Mouse (Mus musculus) spleen, postnatal 14 days (tissue): ENCODE data around the gene Pip4k2c.

Experiments used
- DNase-seq, 2 experiments: peaks; one replicate each; pipeline ENCODE4 v3.0.0; 2021 to 2022; ENCODE audit warnings: low spot score in 2 of 2

Gene Pip4k2c

DNA sequence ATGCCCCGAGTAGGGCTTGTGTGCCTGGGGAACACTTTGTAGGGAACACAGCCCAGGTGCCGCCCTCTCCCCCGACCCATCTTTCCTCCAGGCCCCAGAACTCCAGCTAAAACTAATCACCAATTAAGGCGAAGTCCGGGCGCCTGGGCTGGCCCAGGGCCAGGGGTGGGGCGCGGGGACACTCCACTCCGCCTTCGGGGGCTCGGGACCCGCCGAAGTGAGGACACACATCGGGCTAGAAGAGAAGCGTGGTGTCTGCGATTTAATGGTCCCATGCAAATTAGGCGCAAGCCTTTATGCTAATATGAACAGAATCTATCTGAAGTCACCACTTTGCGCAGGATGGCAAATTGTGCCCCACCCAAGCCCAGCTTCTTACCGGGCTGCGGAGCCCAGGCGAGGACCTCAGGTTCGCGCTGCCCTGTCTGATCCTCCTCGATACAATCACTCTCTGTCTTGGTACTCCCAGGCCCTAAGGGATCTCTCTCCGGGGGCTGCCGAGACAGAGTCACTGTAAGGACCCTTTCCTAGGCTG, 22.2 kb downstream of the Pip4k2c start:
- no peak for DNase-seq

DNA sequence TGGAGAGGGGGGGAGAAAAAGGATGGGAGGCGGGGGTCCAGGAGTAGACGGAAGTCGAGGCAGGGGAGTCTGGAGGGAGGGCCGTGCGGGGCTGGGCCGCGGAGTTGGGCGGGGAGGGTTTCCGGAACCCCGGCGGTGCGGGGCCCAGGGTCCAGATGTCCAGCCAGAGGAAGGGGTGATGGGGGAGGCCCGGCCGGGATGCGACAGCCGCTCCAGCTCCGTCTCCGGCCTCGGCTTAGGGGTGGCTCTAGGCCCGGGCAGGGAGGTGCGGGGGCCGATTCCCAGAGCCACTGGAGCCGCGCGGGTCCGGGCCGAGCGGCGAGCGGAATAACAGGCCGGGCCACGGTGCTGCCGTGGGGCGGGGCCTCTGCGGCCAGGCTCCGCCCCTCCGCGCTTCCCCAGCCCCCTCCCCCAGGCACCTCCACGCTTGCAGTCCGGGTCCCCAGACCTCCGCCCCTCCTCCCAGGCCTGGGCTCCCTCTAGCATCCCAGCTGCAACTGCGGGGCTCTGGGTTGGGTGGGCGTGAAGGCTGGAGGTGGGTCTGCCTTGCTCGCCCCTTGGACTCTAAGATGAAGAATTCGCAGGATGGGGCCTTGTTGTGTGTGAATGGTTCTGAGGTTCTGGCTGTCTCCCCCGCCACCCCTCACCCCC, 22.8 kb downstream of the Pip4k2c start:
- no peak for DNase-seq

DNA sequence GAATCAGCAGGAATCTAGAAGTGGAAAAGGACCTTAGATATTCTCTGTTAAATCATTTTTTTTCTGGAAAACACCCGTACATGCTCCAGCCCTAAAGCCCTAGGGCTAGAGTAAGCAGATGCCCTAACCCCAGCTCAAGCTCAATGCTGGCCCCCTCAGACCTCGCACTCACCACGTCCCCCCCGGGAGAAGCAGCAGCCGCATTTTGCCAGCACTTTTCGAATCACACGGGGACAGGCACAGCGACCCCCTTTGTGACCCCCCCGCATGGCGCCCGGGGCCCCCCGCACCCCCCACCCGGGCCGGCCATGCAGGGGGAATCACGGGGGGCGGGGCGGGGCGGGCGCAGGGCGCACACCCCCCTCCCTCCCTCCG, 23.3 kb downstream of the Pip4k2c start:
- no peak for DNase-seq

DNA sequence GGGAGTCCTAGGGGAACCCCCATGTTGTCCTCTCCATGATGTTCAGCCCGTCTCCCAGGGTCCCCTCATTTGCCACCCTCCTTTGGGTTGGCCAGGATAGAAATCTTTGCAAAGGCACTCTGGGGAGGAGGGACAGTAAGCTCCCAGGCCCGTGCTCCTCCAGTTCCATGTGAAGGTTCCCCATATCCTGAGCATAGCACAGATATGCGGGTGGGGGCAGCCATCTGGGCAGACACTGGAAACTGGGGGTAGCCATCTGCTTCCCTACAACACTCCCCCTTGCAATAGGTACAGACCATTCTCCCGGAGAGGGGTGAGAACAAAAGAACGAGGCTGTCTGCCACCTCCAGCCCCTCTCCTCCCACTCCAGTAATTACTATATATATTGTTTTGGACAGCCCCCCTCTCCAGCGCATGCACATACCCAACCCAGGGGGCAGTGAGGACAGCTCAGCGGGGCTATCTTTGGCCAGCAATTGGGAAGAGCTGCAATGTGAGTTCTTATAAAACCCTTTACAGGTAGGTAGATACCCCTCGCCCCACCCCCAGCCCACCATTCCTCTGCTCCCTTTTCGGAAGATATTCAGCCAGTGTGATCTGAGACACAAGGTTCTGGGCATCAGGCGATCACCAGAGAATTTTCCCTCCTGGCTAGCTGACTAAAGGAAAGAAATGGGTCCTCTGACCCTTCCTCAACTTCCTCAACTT, 23.9 kb downstream of the Pip4k2c start:
- DNase-seq: no peak

DNA sequence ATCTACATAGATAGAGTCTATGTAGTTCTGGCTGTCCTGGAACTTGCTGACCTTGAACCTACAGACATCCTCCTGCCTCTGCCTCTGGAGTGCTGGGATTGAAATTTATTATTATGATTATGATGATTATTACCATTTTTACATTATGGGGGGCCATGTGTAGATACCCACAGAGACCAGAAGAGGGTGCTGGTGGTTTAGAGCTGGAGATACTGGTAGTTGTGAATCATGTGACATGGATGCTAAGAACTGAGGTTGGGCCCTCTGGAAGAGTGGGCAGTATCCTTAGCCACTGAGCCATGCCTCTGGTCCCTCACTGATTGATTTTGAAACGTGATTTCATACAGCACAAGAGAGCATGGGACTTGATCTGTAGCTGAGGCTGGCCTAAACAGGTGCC, 24.9 kb downstream of the Pip4k2c start:
- no peak for DNase-seq

- no peak for DNase-seq
These were observed 25.9 kb downstream of the Pip4k2c start for GRCm38 (mm10) chr10:127185506-127185905.

DNA sequence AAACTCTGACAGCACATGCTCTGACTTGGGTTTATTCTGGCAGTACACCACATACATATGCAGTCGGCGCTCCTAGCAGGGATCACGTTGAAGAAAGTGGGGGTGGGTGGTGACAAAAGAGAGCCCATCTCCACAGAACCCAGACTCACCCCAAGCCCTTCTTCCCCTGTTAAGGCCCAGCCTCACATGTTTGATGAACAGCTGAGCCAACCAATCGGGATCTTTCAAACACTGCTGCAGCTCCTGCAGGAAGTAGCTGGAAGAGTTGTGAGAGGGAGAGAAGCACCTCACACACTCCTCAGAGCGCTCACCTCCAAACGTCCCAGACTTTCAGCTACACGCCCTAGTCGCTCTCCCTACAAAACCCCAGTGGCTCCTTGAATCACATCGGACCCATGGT, 26.3 kb downstream of the Pip4k2c start:
- no peak for DNase-seq

DNA sequence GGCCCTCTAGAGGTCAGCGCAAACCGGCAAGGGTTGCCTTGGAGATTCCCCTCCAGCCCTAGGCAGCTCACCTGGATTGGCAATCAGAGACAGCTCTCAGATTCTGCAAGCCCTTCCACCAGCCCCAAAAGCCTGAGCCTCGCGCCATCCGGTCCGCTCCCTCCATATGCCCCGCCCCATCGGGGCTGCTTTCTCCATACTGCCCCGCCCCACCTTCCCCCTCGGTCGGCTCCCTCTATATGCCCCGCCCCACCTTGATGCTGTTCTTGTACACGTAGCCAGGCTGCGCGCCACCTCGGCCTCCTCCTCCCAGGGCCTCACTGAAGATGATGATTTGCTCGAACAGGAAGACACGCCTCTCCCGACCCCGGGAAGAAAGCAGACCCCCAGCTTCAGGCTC, 27.6 kb downstream of the Pip4k2c start:
- no peak for DNase-seq

- no peak for DNase-seq
These were observed 28.8 kb downstream of the Pip4k2c start for GRCm38 (mm10) chr10:127182624-127183023.

DNA sequence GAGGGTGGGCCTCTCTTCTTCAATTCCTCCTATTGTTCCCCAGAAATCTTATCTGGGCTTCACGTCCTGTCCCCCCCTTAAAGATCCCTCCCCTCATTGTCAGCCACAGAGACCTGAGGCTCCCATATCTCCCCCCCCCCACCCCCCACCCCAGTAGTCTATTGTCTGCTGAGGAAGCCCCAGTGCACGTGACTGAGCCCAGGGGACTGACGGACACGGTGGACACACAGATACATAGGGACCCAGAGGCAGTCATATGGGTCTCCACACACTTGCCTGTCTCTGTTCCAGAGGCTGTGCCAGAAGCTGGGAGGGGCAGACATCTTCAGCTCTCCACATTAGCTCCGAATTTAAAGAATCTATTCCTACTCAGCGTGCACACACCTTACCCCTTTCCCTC, 29.8 kb downstream of the Pip4k2c start:
- no peak for DNase-seq

DNA sequence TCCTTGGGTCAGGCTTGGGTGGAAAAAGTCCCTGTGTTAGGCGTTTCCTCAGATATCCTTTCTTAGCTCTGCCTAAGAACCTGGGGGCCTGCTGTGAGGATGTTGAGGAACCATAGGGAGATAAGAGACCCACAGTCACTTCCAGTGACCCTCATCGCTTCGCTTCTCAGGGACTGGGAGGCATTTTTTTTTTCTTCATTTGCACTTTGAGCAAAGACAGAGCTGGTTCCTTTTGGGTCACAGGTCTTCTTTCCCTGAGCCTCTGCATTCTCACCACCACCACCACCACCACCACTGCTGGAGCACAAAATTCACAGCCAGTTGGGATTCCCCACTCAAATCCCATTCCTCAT, 30.7 kb downstream of the Pip4k2c start:
- DNase-seq: no peak

GRCm38 (mm10) chr10:127179871-127180694, 31.3 kb downstream of the Pip4k2c start, which contains the start of gene Slc26a10:
TSS of gene Slc26a10 (minus strand) at chr10:127180645.
- no peak for DNase-seq

DNA sequence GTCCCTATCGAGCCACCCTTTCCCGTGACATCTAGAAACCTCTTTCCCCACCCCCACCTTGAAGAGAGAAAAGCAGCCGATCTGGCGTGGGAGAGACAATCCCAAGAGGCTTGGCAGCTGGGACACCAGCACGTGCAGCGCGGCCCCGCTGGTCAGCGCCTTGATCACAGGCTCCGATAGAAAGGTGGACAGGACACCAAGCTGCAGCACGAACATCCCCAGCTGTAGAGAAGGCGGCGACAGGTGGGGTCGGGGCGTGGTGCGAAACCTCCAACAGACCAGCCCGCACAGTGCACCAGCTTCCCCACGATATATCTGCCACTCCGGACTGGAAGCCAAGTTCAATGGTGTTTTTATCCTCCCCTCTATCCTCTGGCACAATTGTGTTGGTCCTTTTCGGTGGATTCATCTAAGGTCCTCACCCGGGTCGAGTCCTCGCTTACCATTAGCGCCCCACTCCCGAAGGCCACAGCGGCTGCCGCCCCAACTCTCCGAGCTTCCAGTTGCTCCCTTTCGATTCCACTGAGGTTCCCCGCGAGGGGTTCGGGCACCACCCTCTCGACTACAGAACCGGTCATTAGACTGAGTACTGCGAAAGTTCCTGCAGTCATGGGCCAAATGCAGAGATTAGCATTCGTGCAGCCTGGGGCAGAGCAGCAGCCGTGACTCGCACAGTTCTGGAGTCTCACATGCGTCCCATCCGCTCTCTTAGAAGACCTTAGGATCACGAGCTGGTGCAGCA, 32.9 kb downstream of the Pip4k2c start:
- no peak for DNase-seq

GRCm38 (mm10) chr10:127177719-127178118, 33.7 kb downstream of the Pip4k2c start:
- peak in 1 of 2 experiments; percentile 50 for DNase-seq

DNA sequence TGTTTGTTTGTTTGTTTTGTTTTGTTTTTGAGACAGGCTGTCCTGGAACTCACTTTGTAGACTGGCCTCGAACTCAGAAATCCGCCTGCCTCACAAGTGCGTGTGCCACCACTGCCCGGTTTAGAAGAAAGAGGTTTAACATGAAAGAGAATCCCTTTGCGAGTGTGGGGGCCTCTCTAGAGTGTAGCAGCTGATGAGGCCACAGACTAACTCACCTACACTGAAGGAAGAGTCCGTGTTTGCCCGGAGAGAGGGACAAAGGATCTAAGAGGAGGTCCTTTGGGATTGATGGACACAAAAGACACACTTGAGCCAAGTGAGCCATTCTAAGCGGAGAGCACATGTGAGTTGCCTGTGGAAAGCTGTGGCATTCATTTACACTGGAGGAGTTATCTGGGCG, 34.1 kb downstream of the Pip4k2c start:
- no peak for DNase-seq

GRCm38 (mm10) chr10:127176756-127177155, 34.6 kb downstream of the Pip4k2c start:
- DNase-seq: no peak

- DNase-seq: no peak
These were observed 35.2 kb downstream of the Pip4k2c start for GRCm38 (mm10) chr10:127176228-127176627.

DNA sequence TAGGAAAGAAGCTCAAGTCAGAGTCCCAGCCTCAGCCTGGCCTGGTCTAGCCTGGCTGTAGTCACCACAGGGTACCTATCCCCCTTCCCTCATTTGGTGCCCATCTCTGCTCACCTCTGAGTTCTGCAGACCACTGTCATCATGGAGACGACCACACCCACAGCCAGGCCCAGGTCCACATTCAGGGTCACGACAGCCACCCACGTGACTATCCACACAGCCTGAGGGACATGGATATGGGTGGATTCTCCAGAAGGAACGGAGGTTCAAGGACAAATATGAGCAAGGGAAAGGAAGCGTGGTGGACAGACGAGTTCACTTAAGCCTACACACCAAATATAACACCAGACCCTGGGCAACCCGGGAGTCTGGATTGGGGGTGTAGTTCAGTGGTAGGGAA, 37.2 kb downstream of the Pip4k2c start:
- no peak for DNase-seq

DNA sequence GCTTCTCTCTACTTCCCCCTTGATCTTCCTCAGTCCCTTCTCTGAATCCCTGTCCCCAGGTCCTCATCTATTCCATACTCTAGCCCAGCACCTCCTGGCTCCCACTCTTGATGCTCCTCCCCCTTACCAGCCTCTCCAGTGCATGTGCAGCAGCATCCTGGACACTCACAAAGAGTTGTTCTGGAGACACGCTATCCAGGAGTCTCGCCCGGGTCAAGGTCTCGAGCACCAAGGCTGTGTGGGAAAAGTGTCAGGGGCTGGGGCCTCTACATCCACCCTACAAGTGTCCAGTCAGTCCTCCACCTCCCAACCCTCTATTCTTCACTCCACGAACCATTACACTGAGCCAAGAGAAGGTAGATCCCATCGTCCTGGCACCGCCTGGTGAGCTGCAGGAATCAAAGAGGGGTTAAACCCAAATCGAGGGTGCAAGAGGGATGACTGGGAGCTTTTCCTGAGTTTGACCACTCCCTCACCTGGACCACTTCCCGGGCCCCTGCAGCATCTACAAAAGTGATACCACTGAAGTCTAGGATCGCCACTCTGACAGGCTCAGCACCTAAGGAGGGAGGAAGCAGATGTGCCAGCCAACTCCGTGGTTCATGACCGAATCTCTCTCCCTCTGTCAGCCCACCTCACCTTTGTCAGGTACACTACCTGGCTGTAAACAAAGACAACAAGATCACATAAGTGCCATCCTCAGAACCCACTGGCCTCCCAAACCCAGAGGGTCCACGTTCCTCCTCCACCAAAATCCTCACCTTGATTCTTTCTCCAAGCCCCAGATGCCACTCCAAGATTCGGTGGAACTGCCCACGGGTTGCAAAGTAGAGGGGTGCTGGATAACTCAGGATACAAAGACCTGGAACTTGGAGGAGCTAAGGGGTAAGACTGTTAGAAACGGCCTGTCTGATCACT, 38.0 kb downstream of the Pip4k2c start:
- no peak for DNase-seq

DNA sequence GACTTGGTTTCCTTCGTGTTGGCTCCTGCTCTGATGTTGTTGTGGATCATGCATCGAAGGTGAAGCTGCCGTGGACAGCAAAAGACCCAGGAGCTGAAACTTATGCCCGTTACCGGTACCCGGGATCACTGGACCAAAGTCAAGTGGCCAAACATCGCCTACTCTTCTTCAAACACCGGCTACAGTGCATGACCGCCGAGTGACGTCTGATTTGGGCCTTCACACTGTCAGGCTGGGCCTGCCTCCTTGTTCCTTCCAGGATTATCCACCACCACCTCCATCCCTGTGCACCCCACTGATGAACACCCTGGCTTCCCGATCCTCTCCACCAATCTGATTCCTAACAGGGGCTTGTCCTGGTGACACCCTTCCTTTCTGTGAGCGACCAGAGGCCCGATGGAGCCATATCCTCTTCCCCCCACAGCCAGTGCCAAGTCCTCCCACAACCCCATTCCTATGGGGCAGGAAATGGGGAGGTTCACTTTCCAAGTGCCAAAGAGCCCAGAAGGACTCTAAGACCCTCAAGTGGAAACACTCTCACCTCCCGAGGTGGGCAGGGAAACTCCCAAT, 39.7 kb downstream of the Pip4k2c start:
- peak in 1 of 2 experiments; percentile 6 for DNase-seq
